Mouse (Mus musculus) right cerebral cortex, adult 18-20 months (tissue): ENCODE results near the gene Pbrm1.

Source experiments
- DNase-seq: peaks from one replicate; pipeline ENCODE4 v3.0.0; 2022; ENCODE audit warnings: mixed read lengths

Pbrm1 gene

GRCm38 (mm10) chr14:31018860-31019291 lies at the start of gene Pbrm1, which contains the start of gene Gnl3:
Pbrm1 (plus strand) TSS chr14:31019138.
Gnl3 (minus strand) TSS chr14:31019152.
- DNase-seq: peak; percentile 98

GRCm38 (mm10) chr14:30974204-30974603 lies 44.7 kb upstream of the Pbrm1 start:
- peak; percentile 84 for DNase-seq

- no peak for DNase-seq
Measured at GRCm38 (mm10) chr14:30976222-30976621, 42.7 kb upstream of the Pbrm1 start.

- DNase-seq: no peak
Measured at GRCm38 (mm10) chr14:30996417-30996816, 22.5 kb upstream of the Pbrm1 start.

GRCm38 (mm10) chr14:31000356-31000755 lies 18.6 kb upstream of the Pbrm1 start:
- no peak for DNase-seq

GRCm38 (mm10) chr14:31000816-31001306 lies 18.1 kb upstream of the Pbrm1 start:
- DNase-seq: no peak

- DNase-seq: peak; percentile 90
Measured at GRCm38 (mm10) chr14:31001307-31002205, 17.4 kb upstream of the Pbrm1 start, which contains the start of the genes Glt8d1 and Spcs1. Glt8d1 (plus strand) TSS chr14:31001400. Spcs1 (minus strand) TSS chr14:31001672.

- no peak for DNase-seq
Measured at GRCm38 (mm10) chr14:31004527-31004926, 14.4 kb upstream of the Pbrm1 start.

GRCm38 (mm10) chr14:31006779-31007178 lies 12.2 kb upstream of the Pbrm1 start:
- no peak for DNase-seq

- no peak for DNase-seq
Measured at GRCm38 (mm10) chr14:31011588-31011987, 7.3 kb upstream of the Pbrm1 start.

GRCm38 (mm10) chr14:31013928-31014327 lies 5.0 kb upstream of the Pbrm1 start:
- DNase-seq: no peak

- no peak for DNase-seq
Measured at GRCm38 (mm10) chr14:31016063-31016462, 2.9 kb upstream of the Pbrm1 start.

- no peak for DNase-seq
Measured at GRCm38 (mm10) chr14:31017854-31018253, 1.1 kb upstream of the Pbrm1 start.

GRCm38 (mm10) chr14:31019331-31020205 lies 630 bp downstream of the Pbrm1 start:
- DNase-seq: peak; percentile 70

- DNase-seq: no peak
Measured at GRCm38 (mm10) chr14:31022579-31022978, 3.6 kb downstream of the Pbrm1 start.

- DNase-seq: no peak
Measured at GRCm38 (mm10) chr14:31025785-31026184, 6.8 kb downstream of the Pbrm1 start.

- DNase-seq: no peak
Measured at GRCm38 (mm10) chr14:31045296-31045695, 26.4 kb downstream of the Pbrm1 start.

- no peak for DNase-seq
Measured at GRCm38 (mm10) chr14:31045817-31046216, 26.9 kb downstream of the Pbrm1 start.

GRCm38 (mm10) chr14:31062277-31062676 lies 43.3 kb downstream of the Pbrm1 start:
- no peak for DNase-seq

GRCm38 (mm10) chr14:31069086-31069733 lies 50.3 kb downstream of the Pbrm1 start:
- no peak for DNase-seq

- no peak for DNase-seq
Measured at GRCm38 (mm10) chr14:31078597-31079208, 59.8 kb downstream of the Pbrm1 start.
